Mouse (Mus musculus): ENCODE results near the gene Trim66.
A peak's percentile ranks its signal among the peaks of the same experiment; 100 is the strongest.

Trim66 gene

GRCm38 (mm10) chr7:109442739-109443138, 65.2 kb downstream of the Trim66 start:
- no peak for DNase-seq

DNA sequence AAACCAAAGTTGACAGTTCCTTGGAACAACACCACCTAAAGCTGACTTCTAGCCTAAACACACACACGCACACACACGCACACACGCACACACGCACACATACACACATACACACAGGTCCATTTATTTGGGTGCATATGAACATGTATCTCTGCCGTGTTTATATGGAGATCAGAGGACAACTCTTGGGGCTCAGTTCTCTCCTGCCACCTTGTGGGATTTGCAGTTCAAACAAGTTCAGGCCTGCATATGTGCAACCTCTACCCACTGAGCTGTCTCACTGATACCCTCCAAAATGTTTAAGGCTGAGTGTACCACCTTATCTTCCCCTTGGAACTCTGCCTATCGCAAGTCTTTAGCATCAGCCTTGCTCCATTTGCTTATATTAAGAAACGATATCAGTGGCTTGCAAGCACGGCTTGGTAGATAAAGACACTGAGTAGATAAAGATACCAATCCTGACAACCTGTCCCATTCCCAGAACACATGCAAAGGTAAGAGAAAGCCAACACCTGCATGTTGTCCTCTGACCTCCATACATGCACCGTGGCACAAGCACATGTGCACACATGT, 67.2 kb downstream of the Trim66 start:
- no peak for DNase-seq

GRCm38 (mm10) chr7:109438781-109439591, 68.9 kb downstream of the Trim66 start, which contains the start of gene Stk33:
Gene Stk33, minus strand, starts transcription at chr7:109439081.
- DNase-seq, result peak; percentile 31

GRCm38 (mm10) chr7:109424422-109425159, 83.3 kb downstream of the Trim66 start:
- DNase-seq, result no peak

GRCm38 (mm10) chr7:109422803-109423202, 85.1 kb downstream of the Trim66 start:
- no peak for DNase-seq

DNA sequence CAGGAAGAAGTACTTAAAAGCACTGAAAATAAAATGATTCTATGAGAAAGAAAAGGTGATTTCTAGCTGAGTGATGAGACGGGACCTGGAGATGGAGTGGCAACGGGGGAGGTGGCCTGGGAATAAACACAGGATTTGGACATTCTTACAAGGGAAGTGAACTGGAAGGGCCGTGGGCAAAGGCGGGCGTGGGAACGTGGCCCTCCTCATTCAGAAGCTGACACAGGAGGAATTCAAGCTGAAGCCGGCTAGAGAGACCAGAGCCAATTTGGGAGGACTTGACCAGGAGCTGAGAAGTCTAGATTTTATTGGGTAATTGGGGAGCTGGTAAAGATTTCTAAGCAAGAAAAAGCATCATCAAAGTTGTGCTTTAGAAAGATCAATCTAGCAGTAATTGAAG, 102.4 kb downstream of the Trim66 start:
- peak; percentile 7 for DNase-seq

DNA sequence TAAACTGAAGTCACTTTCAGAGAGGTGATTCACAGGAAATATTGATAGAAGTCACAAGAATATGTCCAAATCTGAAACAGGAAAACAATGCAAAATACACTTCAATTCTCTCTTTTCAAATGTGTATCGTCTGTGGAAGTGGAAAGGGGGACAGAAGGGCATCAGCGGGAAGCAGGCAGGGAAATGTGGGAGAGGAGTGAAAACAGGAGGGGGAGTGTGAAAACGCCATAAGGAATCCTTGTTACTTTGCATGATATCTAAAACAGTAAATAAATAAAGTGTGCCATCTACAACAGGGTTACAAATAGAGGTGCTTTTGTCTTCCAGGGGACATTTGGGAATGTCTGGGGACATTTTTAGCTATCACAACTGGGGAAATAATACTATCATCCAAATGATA, 108.6 kb downstream of the Trim66 start:
- no peak for DNase-seq

Measured in right cerebral cortex, postnatal 25 days (tissue).